Mouse (Mus musculus) forebrain, embryonic 16.5 days (tissue): ENCODE measurements around the gene Eppin. TPM values are rescaled to one million over a fixed set of nuclear protein-coding genes. Genes with fewer than 3 reads are reported as not detected.

Experiments
- polyA plus RNA-seq: library from polyadenylated mRNA; unstranded; fragments of >200 nt; fragmentation: Nextera tagmentation; extraction: Ambion mirVana; gene quantifications from 2 replicates; pipeline ENCODE4 v1.2.1, GENCODE M21; 2015

Gene Eppin
- polyA plus RNA-seq, 1 experiment from 2014 or later, result not detected

Other genes starting within 250 kb of the Eppin start
- not detected in 2 replicates for gene Slpi, start 204.5 kb downstream of the Eppin start, polyA plus RNA-seq
- gene Rbpjl, start 190.5 kb downstream of the Eppin start, polyA plus RNA-seq, result 0.10 and 0.11 TPM in 2 replicates
- gene Matn4, start 188.4 kb downstream of the Eppin start, polyA plus RNA-seq, result 2.0 and 3.1 TPM in 2 replicates
- 5.1 and 8.2 TPM in 2 replicates for gene Sdc4, start 149.7 kb downstream of the Eppin start, polyA plus RNA-seq
- 69.5 and 76.9 TPM in 2 replicates for gene Sys1, start 136.6 kb downstream of the Eppin start, polyA plus RNA-seq
- 9.8 and 11.4 TPM in 2 replicates for gene Gm20458, start 132.6 kb downstream of the Eppin start, polyA plus RNA-seq
- gene Trp53tg5, start 119.9 kb downstream of the Eppin start, polyA plus RNA-seq, result not detected in 2 replicates
- 5.3 and 9.2 TPM in 2 replicates for gene Dbndd2, start 107.5 kb downstream of the Eppin start, polyA plus RNA-seq
- gene Pigt, start 96.1 kb downstream of the Eppin start, polyA plus RNA-seq, result 58.6 and 68.3 TPM in 2 replicates
- gene Wfdc2, start 31.2 kb downstream of the Eppin start, polyA plus RNA-seq, result 1.4 and 3.0 TPM in 2 replicates
- gene Spint3, start 20.1 kb downstream of the Eppin start, polyA plus RNA-seq, result not detected in 2 replicates
- gene Wfdc6a, start 8.1 kb downstream of the Eppin start, polyA plus RNA-seq, result not detected in 2 replicates
- gene Wfdc6b, start 19.9 kb upstream of the Eppin start, polyA plus RNA-seq, result not detected in 2 replicates
- gene Wfdc8, start 20.0 kb upstream of the Eppin start, polyA plus RNA-seq, result not detected in 2 replicates
- not detected in 2 replicates for gene Wfdc16, start 45.2 kb upstream of the Eppin start, polyA plus RNA-seq
- not detected in 2 replicates for gene Wfdc10, start 62.5 kb upstream of the Eppin start, polyA plus RNA-seq
- not detected in 2 replicates for gene Wfdc9, start 63.0 kb upstream of the Eppin start, polyA plus RNA-seq
- gene Wfdc11, start 80.5 kb upstream of the Eppin start, polyA plus RNA-seq, result not detected in 2 replicates
- not detected in 2 replicates for gene Wfdc13, start 91.5 kb upstream of the Eppin start, polyA plus RNA-seq
- gene Spint4, start 104.9 kb upstream of the Eppin start, polyA plus RNA-seq, result not detected in 2 replicates
- gene Spint5, start 121.7 kb upstream of the Eppin start, polyA plus RNA-seq, result not detected in 2 replicates
- 1.4 and 1.7 TPM in 2 replicates for gene Wfdc3, start 152.3 kb upstream of the Eppin start, polyA plus RNA-seq
- gene Dnttip1, start 152.4 kb upstream of the Eppin start, polyA plus RNA-seq, result 67.5 and 72.9 TPM in 2 replicates
- gene Ube2c, start 176.3 kb upstream of the Eppin start, polyA plus RNA-seq, result 148 and 173 TPM in 2 replicates
- gene Tnnc2, start 186.4 kb upstream of the Eppin start, polyA plus RNA-seq, result 1.1 TPM in 1 of 2 replicates, not detected in the other
- 26.0 and 35.6 TPM in 2 replicates for gene Snx21, start 192.2 kb upstream of the Eppin start, polyA plus RNA-seq
- gene Acot8, start 211.3 kb upstream of the Eppin start, polyA plus RNA-seq, result 16.3 and 19.3 TPM in 2 replicates
- 14.8 and 15.4 TPM in 2 replicates for gene Zswim3, start 211.5 kb upstream of the Eppin start, polyA plus RNA-seq
- 24.2 and 26.8 TPM in 2 replicates for gene Zswim1, start 229.1 kb upstream of the Eppin start, polyA plus RNA-seq
- gene Spata25, start 234.9 kb upstream of the Eppin start, polyA plus RNA-seq, result 0.47 TPM in 1 of 2 replicates, not detected in the other
- 98.9 and 102 TPM in 2 replicates for gene Ctsa, start 239.3 kb upstream of the Eppin start, polyA plus RNA-seq
- 5.9 and 7.0 TPM in 2 replicates for gene Neurl2, start 239.9 kb upstream of the Eppin start, polyA plus RNA-seq